In the genomic region with DNA sequence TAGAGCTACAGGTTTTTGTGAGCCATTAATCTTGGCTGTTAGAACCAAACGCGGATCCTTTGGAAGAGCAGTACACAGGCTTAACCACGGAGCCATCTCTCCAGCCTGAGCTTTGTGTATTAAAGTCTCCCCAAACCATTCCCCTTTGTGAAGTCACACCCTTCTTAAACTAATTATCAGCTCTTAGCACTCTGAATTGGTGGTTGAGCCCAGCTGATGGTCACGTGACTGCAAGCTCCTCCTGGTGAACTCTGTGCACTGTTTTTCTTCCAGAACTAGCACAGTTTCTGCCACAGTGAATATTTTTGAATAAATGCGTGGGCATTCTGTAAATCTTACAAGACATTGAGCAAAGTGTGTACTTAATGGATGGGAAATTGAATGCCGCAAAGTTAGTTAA, we compare ENCODE assay signal across 8 mouse cellular contexts. TPM values are rescaled to one million over a fixed set of nuclear protein-coding genes. Genes with fewer than 3 reads are reported as not detected.
DNase-seq lines count a peak whose midpoint lies in the region; ATAC-seq and TF ChIP-seq lines count a peak whose summit lies in the region.

No protein-coding gene starts in this region.

- H3K27me3 ChIP-seq in heart, adult 2 months (ENCODE audit: control insufficient read depth, insufficient read depth, low read length): no peaks in the 10 kb centered on the region
- no peaks in the 10 kb centered on the region for H3K27me3 ChIP-seq in heart, postnatal 0 days (ENCODE audit: control insufficient read depth, insufficient read depth, low read length)
- no peaks in the 10 kb centered on the region for H3K27me3 ChIP-seq in liver, embryonic 11.5 days (replicated peaks; ENCODE audit: control insufficient read depth, insufficient read depth, low read length)
- no peaks in the 10 kb centered on the region for H3K27me3 ChIP-seq in neural tube, embryonic 14.5 days (ENCODE audit: control insufficient read depth, insufficient read depth, low read length)

- intact Hi-C loops in heart, adult 2 months (cut with DNase I): loop anchor here (2.0 to 10.0 kb wide), 2 partner anchors 70 to 96 kb away; partner anchors contain the start of genes Aurka, Cstf1 and Fam210b
- intact Hi-C loops in heart, postnatal 14 days (cut with DNase I): loop anchor here (2.0 kb wide), 1 partner anchor 68 kb away; no protein-coding TSS in a partner anchor

- no peak for TF ChIP-seq POLR2A in heart, adult 2 months (IDR thresholded peaks at IDR 0.05; ENCODE audit: insufficient read depth, low read depth, low read length)

- peak overlapping the region; percentile 71 for H3K4me2 ChIP-seq in heart, postnatal 0 days (ENCODE audit: low read depth, low read length)
- H3K4me2 ChIP-seq in liver, embryonic 11.5 days: peak overlapping the region; percentile 74
- H3K4me2 ChIP-seq in neural tube, embryonic 14.5 days (ENCODE audit: low read depth, low read length): peak overlapping the region; percentile 63

- no peak for ATAC-seq in heart, postnatal 0 days (ENCODE audit: insufficient read depth, low read depth)
- peak; percentile 65 for ATAC-seq in liver, embryonic 11.5 days (replicated peaks; ENCODE audit: low FRiP score)
- no peak for ATAC-seq in neural tube, embryonic 14.5 days (ENCODE audit: low read depth)

- no peaks in the 10 kb centered on the region for H3K9me3 ChIP-seq in heart, postnatal 0 days (replicated peaks; ENCODE audit: control insufficient read depth, low read length)
- H3K9me3 ChIP-seq in liver, embryonic 11.5 days (ENCODE audit: control insufficient read depth, low read length): no peaks in the 10 kb centered on the region
- H3K9me3 ChIP-seq in neural tube, embryonic 14.5 days (ENCODE audit: control insufficient read depth, low read length): no peaks in the 10 kb centered on the region

- WGBS in heart, adult 2 months: 30% methylated on average over 6 of the region's 6 CpGs
- WGBS in heart, postnatal 0 days: 32% methylated on average over 6 of the region's 6 CpGs
- 27% methylated on average over 6 of the region's 6 CpGs for WGBS in liver, embryonic 11.5 days
- 38% methylated on average over 6 of the region's 6 CpGs for WGBS in neural tube, embryonic 14.5 days

- H3K27ac ChIP-seq in heart, adult 2 months: no peak overlapping the region
- H3K27ac ChIP-seq in heart, postnatal 0 days (ENCODE audit: low read depth): no peak overlapping the region
- peak overlapping the region; percentile 17; the same call in 1 of the 2 replicates for H3K27ac ChIP-seq in liver, embryonic 11.5 days (ENCODE audit: low read depth, low read length)
- no peak overlapping the region for H3K27ac ChIP-seq in neural tube, embryonic 14.5 days (ENCODE audit: low read depth, low read length)

- no peak for DNase-seq in heart, adult 2 months
- DNase-seq in heart, postnatal 14 days: no peak
- peak; percentile 90 for DNase-seq in adipocyte (ENCODE audit: low spot score)
- peak; percentile 10 for DNase-seq in heart, postnatal 0 days (ENCODE audit: low spot score)
- no peak for DNase-seq in liver, embryonic 11.5 days (ENCODE audit: low spot score)
- DNase-seq in layer of hippocampus, postnatal 14 days (ENCODE audit: low spot score in 2 of 2): no peak
- DNase-seq in layer of hippocampus, adult 8-10 months (ENCODE audit: low spot score in 2 of 2): no peak

- H3K79me2 ChIP-seq in heart, adult 2 months (replicated peaks; ENCODE audit: control insufficient read depth, insufficient read depth, low read length): peaks cover 2% of the 10 kb centered on the region

- H3K4me1 ChIP-seq in heart, adult 2 months (ENCODE audit: control insufficient read depth, insufficient read depth, low read length): peaks cover 5% of the 10 kb centered on the region
- peaks cover 14% of the 10 kb centered on the region for H3K4me1 ChIP-seq in heart, postnatal 0 days (ENCODE audit: control insufficient read depth, insufficient read depth)
- H3K4me1 ChIP-seq in liver, embryonic 11.5 days (replicated peaks; ENCODE audit: control insufficient read depth, insufficient read depth, low read length): peaks cover 14% of the 10 kb centered on the region
- H3K4me1 ChIP-seq in neural tube, embryonic 14.5 days (ENCODE audit: control insufficient read depth, insufficient read depth, low read length): peaks cover 15% of the 10 kb centered on the region

- H3K9ac ChIP-seq in heart, adult 2 months (ENCODE audit: low read depth, low read length): no peak overlapping the region
- H3K9ac ChIP-seq in heart, postnatal 0 days (replicated peaks; ENCODE audit: low read depth, low read length): peak overlapping the region; percentile 47
- H3K9ac ChIP-seq in liver, embryonic 11.5 days (ENCODE audit: low read depth, low read length): peak overlapping the region; percentile 67
- peak overlapping the region; percentile 51 for H3K9ac ChIP-seq in neural tube, embryonic 14.5 days (replicated peaks; ENCODE audit: low read depth, low read length)

- no peak for TF ChIP-seq EP300 in heart, adult 2 months (IDR thresholded peaks at IDR 0.05; ENCODE audit: insufficient read depth, low read depth, low read length)
- no peak for TF ChIP-seq EP300 in heart, postnatal 0 days (IDR thresholded peaks at IDR 0.05; ENCODE audit: low read depth)

- H3K36me3 ChIP-seq in heart, adult 2 months (ENCODE audit: control insufficient read depth, insufficient read depth, low read length): peaks cover 2% of the 10 kb centered on the region; the same call in 1 of the 2 replicates
- H3K36me3 ChIP-seq in heart, postnatal 0 days (replicated peaks; ENCODE audit: control insufficient read depth, insufficient read depth, low read length): peaks cover 16% of the 10 kb centered on the region
- peaks cover 11% of the 10 kb centered on the region for H3K36me3 ChIP-seq in liver, embryonic 11.5 days (ENCODE audit: control insufficient read depth, insufficient read depth, low read length)
- peaks cover 6% of the 10 kb centered on the region; the same call in 1 of the 2 replicates for H3K36me3 ChIP-seq in neural tube, embryonic 14.5 days (ENCODE audit: control insufficient read depth, insufficient read depth, low read length)

- H3K4me3 ChIP-seq in heart, adult 2 months: peak overlapping the region; percentile 74
- peak overlapping the region; percentile 84 for H3K4me3 ChIP-seq in heart, postnatal 0 days (ENCODE audit: low read depth, low read length)
- peak overlapping the region; percentile 82 for H3K4me3 ChIP-seq in liver, embryonic 11.5 days (ENCODE audit: low read depth, low read length)
- peak overlapping the region; percentile 64 for H3K4me3 ChIP-seq in neural tube, embryonic 14.5 days (ENCODE audit: low read depth, low read length)

- TF ChIP-seq CTCF in heart, adult 2 months (IDR thresholded peaks at IDR 0.05): no peak
- no peak for TF ChIP-seq CTCF in heart, postnatal 0 days (IDR thresholded peaks at IDR 0.05; ENCODE audit: low read depth)

RNA-seq across cellular contexts. Expression of gene Rtf2, which starts 0.8 kb away (rescaled TPM):
- total RNA-seq in heart, adult 2 months (2021): 10 to 100 TPM; 27.2 to 28.6 TPM
- polyA plus RNA-seq in heart, adult 2 months (2012; rRNA removed): 22.3 and 30.6 TPM in 2 replicates
- 10 to 100 TPM; 28.6 to 30.7 TPM for total RNA-seq in heart, postnatal 14 days (2021)
- total RNA-seq in heart, postnatal 0 days (2014; rRNA removed; ENCODE audit: low replicate concordance): 34.0 and 49.7 TPM in 2 replicates
- polyA plus RNA-seq in heart, postnatal 0 days (2015; fragmentation: Nextera tagmentation; extraction: Ambion mirVana): 45.1 and 45.9 TPM in 2 replicates
- 73.1 and 78.7 TPM in 2 replicates for polyA plus RNA-seq in liver, embryonic 11.5 days (2014; fragmentation: Nextera tagmentation; extraction: Ambion mirVana)
- polyA plus RNA-seq in neural tube, embryonic 14.5 days (2014; fragmentation: Nextera tagmentation; extraction: Ambion mirVana): 94.9 and 102 TPM in 2 replicates
- total RNA-seq in layer of hippocampus, postnatal 14 days (2021): 10 to 100 TPM; 63.3 to 63.6 TPM
- total RNA-seq in layer of hippocampus, adult 8-10 months (2022): 10 to 100 TPM; 68.3 to 71.7 (median 70.8) TPM

RNA-seq across cellular contexts. Expression of gene Gcnt7, which starts 17.2 kb away (rescaled TPM):
- not detected for total RNA-seq in heart, adult 2 months (2021)
- polyA plus RNA-seq in heart, adult 2 months (2012; rRNA removed): not detected in 2 replicates
- not detected for total RNA-seq in heart, postnatal 14 days (2021)
- total RNA-seq in heart, postnatal 0 days (2014; rRNA removed; ENCODE audit: low replicate concordance): not detected in 2 replicates
- polyA plus RNA-seq in heart, postnatal 0 days (2015; fragmentation: Nextera tagmentation; extraction: Ambion mirVana): 0.25 and 0.40 TPM in 2 replicates
- polyA plus RNA-seq in liver, embryonic 11.5 days (2014; fragmentation: Nextera tagmentation; extraction: Ambion mirVana): 1.2 and 1.3 TPM in 2 replicates
- polyA plus RNA-seq in neural tube, embryonic 14.5 days (2014; fragmentation: Nextera tagmentation; extraction: Ambion mirVana): 0.80 and 1.2 TPM in 2 replicates
- not detected for total RNA-seq in layer of hippocampus, postnatal 14 days (2021)
- not detected for total RNA-seq in layer of hippocampus, adult 8-10 months (2022)

RNA-seq across cellular contexts. Expression of gene Fam209, which starts 31.1 kb away (rescaled TPM):
- total RNA-seq in heart, adult 2 months (2021): not detected
- polyA plus RNA-seq in heart, adult 2 months (2012; rRNA removed): not detected in 2 replicates
- not detected for total RNA-seq in heart, postnatal 14 days (2021)
- 0.54 TPM in 1 of 2 replicates, not detected in the other for total RNA-seq in heart, postnatal 0 days (2014; rRNA removed; ENCODE audit: low replicate concordance)
- not detected in 2 replicates for polyA plus RNA-seq in heart, postnatal 0 days (2015; fragmentation: Nextera tagmentation; extraction: Ambion mirVana)
- 0.43 and 0.74 TPM in 2 replicates for polyA plus RNA-seq in liver, embryonic 11.5 days (2014; fragmentation: Nextera tagmentation; extraction: Ambion mirVana)
- polyA plus RNA-seq in neural tube, embryonic 14.5 days (2014; fragmentation: Nextera tagmentation; extraction: Ambion mirVana): 0.82 TPM in 1 of 2 replicates, not detected in the other
- under 1 TPM; 0.51 to 0.79 TPM for total RNA-seq in layer of hippocampus, postnatal 14 days (2021)
- under 1 TPM in 1 of 4 experiments, not detected in 3; 0.50 TPM for total RNA-seq in layer of hippocampus, adult 8-10 months (2022)

RNA-seq across cellular contexts. Expression of gene Cass4, which starts 47.6 kb away (rescaled TPM):
- under 1 TPM; 0.36 to 0.57 TPM for total RNA-seq in heart, adult 2 months (2021)
- polyA plus RNA-seq in heart, adult 2 months (2012; rRNA removed): 0.38 and 0.39 TPM in 2 replicates
- under 1 TPM; 0.44 to 0.45 TPM for total RNA-seq in heart, postnatal 14 days (2021)
- total RNA-seq in heart, postnatal 0 days (2014; rRNA removed; ENCODE audit: low replicate concordance): 0.19 and 1.1 TPM in 2 replicates
- 0.16 and 0.20 TPM in 2 replicates for polyA plus RNA-seq in heart, postnatal 0 days (2015; fragmentation: Nextera tagmentation; extraction: Ambion mirVana)
- polyA plus RNA-seq in liver, embryonic 11.5 days (2014; fragmentation: Nextera tagmentation; extraction: Ambion mirVana): 1.1 and 1.5 TPM in 2 replicates
- polyA plus RNA-seq in neural tube, embryonic 14.5 days (2014; fragmentation: Nextera tagmentation; extraction: Ambion mirVana): 0.16 and 0.36 TPM in 2 replicates
- total RNA-seq in layer of hippocampus, postnatal 14 days (2021): under 1 TPM; 0.51 to 0.64 TPM
- total RNA-seq in layer of hippocampus, adult 8-10 months (2022): under 1 TPM in 3 of 4 experiments, not detected in 1; 0.31 to 0.55 (median 0.33) TPM

Comparison
In these comparisons a context has a peak if more than half of its experiments do, and no peak if none do; other contexts are left out.
1. DNase-seq: peak in adipocyte (single experiment) and heart, postnatal 0 days (single experiment); none in heart, adult 2 months (0 of 2), heart, postnatal 14 days (0 of 2), liver, embryonic 11.5 days (single experiment), layer of hippocampus, postnatal 14 days (0 of 2) and layer of hippocampus, adult 8-10 months (0 of 2).
2. Peak in every context shown above with its lines, with median percentiles within 50 percentile points of each other: H3K4me3 ChIP-seq and H3K4me2 ChIP-seq.